Mouse (Mus musculus) spleen, adult 12 weeks (tissue): ENCODE data around the gene Selplg.

Source experiments
- DNase-seq: peaks from one replicate; pipeline ENCODE4 v3.0.0; 2022; ENCODE audit warnings: low spot score

Gene Selplg

DNA sequence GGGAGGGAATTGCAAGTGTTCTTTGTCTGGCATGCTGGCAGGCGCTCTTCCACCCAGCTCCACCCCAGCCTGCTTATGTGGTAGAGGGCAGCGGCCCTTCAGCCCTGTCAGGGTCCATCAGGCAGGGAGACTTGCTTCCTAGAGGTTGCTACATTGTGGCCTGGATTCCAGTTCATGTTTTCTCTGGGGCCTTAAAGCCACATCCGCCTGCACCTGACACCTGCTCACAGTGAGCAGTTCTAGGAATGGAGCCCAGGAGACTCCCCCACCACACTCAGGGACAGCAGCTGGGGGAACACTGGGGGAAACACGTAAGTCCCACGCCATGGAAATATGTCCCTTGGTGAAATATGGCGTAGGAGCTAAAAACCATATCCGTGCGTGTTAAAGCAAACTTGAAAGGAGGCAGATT is at the start of gene Selplg:
Selplg (minus strand) TSS at position 155 of the 412 bp plus-strand sequence.
- DNase-seq: peak; percentile 39

DNA sequence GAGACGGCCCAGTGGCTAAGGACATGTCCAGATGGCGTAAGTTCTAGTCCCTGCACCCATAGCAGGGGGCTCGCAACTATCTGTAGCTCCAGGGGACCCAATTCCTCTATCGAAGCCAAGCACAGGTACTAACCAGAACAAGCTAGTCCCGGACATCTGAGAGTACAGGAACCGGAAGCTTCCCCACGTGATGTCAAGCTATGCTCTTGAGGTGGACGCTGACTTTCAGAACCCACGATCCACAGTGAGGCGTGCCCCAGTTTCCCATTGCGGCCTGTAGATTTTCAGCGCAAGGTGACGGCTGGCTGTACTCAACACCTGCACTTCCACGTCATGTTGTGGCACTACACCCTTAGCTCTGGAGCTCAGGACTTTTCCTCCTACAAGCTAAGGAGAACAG is 48.7 kb upstream of the Selplg start:
- no peak for DNase-seq

DNA sequence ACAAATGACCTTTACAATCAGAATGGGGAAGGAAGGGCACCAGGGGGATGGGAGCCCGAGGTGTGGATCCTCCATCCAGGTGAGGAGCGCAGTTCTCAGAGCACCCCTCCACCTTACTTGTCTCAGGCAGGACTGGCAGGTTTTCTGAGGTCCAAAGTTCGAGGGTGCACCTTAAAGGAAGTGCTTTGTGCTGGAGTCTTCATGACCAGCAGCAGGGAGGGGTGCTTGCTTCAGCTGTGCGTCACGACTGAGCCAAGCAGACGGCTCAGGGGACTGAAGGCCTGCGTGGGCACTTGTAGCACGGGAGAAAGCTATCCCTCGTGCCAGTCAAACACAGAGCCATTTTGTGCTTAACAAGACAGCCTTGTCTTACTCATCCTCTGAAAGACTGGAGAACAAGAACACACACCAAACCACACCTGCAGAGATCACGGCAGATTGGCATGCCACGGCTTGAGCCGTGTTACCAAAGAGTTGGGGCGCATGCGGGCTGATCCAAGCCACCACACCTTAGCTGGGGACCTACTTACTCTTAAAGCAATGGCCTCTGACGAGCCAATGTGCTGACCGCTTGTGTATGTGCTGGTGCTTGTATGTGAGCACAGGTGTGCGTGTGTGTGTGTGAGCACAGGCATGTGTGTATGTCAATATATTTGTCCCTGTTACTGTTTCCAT is 46.6 kb upstream of the Selplg start:
- no peak for DNase-seq

DNA sequence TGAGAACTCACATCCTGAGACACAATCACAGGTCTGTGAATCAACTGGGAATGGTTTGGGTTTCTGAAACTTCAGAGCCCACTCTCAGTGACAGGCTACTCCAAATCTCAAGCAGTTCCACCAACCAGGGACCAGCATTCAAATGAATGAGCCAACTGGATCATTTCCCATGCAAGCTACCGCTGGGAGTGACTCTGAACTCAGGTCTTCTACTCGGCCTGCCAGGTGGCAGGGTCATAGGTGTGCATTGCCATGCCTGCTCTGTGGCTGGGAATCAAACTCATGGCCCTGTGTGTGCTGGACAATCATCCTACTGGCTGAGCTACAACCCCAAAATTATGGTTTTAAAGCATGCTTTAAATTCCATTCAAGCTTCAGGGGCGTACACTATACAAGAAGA is 45.1 kb upstream of the Selplg start:
- no peak for DNase-seq

DNA sequence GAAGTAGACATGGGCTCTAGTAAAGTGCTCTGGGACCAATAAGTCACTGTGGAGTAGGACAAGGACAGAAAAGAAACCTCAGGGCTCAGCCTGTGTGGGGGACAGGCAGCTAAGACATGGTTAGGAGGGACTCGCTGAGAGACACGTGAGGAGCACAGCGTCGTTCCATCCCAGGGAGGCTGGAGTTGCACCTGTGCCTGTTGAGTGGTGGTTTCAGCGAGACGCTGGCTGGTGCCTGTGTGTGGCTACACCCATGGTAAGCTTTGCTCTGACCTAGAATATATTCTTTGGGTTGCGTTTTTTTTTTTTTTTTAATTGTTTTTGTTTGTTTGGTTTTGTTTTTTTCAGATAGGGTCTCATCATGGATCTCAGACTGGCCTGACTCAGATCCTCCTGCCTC is 43.7 kb upstream of the Selplg start:
- DNase-seq: no peak

DNA sequence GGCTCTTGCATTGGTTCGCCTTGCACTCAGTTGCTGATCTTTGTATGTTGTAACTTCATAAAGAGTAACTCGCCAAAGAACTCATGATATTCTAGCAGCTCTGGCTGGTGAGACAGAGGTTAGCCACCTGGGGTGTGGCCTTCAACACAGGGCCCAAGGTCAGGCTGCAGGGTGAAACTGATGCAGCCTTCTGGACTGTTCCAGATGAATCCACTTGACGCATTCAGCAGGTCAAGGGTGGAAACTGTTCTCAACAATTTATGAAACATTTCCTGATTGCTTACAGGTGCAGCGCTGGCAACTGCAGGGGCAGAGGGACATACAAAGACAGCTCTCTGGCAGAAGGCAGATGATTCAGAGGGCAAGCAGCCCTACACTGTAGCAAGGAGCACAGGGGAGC is 43.2 kb upstream of the Selplg start:
- no peak for DNase-seq

DNA sequence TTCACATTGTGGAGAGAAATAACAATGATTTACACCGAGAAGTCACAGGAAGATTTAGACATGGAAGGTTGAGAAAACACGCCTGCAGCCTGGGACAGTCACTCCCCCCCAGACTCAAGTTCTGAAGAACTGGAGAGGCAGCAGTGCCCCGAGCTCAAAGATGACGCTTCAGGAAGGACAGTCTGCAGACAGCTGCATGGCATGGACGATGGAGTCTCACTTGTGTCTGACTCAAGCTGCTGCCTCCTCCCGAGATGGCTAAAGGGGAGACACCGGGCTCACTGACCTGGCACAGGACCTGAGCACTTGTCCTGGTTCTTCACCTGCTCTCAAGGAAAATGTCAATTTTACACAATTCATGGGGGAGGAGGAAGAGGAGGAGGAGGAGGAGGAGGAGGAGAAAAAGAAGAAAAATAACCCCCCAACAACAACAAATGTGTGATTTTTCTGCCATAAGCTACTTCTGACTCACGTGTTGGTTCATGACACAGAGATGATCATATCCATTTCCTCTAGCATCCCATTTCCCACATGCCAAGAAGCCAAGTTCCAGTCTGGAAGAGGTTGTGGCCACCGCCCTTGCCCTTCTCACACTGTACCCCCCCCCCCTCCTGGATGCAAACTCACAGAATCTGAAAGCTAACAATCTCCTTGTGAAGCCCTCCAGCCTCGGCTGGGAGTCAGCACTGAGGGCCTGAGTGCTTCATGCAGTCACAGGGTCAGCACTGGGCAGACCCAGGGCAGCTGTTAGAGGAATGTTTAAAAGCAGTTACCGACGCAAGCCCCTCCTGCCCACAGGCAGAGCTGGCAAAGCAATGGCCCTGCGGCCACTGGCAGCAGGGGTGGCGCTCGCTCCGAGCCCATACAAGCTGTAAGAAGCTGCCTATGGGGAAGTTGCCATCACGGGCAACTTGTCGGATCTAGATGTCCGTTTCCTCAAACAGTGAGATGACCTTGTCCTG is 41.9 kb upstream of the Selplg start:
- DNase-seq: no peak

DNA sequence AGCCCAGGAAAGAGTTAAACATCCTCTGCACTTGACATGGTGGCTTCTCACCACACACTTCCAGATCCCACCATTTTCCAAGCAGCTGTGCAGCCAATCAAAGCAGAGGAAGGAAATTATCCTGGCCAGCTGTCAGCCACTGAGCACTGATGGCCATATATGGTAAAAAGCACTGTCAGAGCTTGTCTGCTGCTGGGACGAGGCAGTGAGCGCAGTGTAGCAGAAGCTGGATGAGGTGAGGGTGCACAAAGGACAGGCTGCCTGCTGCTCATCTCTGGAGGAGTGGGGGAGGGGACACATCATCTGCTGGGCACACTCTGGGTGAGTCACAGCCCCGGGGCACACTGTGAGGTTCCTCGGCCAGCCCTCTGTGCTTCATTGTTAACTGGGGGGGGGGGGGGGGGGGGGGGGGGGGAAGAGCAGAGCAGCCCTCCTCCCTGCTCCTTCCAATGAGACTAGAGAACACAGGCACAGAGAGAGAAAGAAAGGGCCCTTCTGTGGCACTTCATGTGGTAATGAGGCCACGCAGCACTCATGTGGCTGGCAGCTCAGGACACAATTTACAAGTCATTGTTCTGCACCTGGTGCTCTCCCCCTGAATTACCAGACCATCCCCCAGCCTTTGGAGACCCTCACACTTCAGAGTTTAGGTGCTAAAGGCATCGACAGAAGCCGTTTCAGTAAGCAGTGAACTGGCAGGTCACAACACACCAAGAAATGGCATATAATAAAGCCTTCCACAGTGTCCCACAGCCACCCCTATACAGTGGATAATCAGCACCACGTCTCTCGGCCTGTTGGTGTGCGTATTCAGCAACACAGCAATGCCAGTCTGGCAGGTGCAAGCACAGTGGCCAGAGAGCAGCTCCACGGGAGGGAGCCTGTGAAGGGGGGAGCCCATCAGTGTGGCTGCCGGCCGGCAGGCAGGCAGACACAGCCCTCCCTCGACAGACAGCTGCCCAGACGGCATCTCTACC is 40.8 kb upstream of the Selplg start:
- DNase-seq: no peak

DNA sequence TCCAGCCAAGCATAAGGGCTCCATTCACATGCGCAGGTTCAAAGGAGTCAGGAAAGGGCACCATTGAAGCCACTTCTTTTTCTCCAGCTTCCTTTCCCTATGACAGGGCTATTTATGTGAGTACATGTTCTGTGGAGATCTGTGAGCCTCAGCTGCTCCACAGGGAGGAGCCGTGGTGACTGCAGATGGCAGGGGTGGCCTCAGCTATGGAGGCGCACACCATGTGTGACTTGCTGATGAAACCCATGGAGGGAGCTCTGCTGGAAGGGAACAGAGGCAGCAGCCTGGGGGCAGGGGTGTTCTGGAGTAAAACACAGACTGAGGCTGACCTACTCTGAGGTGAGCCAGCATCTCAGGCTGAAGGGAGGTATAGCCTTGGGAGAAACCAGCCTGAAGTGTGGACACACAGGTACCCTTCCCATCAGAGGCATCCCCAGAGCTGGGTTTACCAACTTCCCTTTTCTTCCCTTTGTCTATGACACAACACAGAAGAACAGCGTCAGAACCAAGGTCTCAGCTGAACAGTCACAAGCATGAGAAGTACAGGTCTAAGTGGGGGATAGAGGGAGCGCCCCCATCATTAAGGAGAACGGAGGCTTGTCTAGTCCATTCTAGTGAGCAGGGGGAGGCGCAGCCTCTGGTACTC is 39.6 kb upstream of the Selplg start:
- DNase-seq: no peak

DNA sequence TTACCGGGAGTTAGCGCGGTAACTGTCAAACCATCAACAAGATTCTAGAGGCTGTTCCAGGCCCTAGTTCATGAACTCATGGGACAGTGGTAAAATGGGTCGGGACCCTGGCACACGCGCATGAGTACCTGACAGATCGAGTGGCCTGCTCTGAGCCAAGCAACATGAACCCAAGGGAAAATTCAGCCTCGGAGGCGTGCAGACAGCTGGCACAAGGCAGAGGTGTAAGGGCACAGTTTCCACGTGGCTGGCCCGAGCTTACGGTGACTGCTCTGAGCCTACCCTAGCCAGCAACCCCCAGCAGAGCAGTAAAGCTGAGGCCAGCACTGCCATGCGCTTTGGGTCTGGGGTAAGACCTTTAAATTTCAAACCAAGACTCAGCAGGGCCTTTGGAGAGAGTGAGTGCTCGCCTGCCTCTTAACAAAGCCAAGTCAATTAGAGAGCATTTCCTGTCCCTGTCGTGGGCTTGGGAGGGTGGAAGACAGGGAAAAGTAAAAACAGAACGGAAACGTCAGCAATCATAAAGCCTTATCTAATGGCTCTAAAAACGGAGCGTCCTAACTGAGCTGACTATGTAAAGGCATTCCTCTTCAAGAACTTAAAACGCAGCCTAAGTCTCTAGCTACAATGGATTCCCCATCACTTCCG is 38.1 kb upstream of the Selplg start:
- DNase-seq: no peak

DNA sequence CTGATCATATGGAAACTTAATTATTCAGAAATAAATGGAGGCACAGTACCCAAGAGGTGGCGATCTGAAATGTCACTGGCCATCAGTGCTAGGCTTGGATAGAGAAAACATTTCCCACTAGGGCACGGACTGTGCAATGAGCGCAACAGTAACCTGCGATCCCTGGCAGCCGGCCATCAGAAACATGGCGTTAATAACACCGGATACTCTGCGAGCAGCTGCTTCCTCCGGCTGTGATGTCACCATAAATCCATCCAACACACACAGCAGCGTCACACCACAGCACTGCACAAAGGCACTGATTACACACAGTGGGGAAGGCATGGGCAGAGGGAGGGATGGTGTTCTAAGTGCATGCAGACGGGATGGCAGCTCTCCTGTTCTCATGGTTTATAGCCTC is 36.7 kb upstream of the Selplg start:
- no peak for DNase-seq

DNA sequence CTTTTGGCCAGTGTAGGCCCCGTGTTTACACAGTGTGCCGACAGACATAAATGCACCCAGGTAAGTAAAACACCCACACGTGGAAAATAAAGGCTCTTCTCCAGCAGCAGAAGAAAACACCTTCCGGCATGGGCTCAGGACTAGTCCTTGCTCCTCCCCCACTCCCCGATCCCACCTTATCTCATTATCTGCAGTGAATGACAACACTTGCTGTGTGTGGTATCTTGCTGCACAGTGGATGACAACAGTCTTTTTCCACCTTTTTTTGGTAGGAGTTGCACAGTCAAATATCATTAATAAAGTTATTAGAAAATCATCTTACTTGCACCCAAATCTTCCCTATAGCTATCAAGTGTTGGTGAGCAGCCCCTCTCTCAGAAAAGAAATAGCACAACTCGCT is 32.5 kb upstream of the Selplg start:
- no peak for DNase-seq

DNA sequence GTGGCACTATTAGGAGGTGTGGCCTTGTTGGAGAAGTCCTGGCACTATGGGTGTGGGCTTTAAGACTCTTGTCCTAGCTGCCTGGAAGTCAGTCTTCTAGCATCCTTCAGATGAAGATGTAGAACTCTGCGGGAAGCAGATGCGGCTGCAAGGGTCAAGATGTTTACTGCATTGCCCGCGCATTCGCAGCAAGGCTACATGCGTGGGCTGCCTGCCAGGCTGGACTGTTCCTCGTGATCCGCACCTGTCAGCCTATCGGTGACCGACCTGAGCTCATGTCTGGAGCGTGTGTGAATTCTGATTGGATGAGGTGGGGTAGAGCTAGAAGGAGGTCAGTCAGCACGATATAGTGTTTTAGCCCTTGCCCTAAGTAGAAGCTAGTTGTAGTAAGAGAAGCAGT is 31.6 kb upstream of the Selplg start:
- DNase-seq: no peak

DNA sequence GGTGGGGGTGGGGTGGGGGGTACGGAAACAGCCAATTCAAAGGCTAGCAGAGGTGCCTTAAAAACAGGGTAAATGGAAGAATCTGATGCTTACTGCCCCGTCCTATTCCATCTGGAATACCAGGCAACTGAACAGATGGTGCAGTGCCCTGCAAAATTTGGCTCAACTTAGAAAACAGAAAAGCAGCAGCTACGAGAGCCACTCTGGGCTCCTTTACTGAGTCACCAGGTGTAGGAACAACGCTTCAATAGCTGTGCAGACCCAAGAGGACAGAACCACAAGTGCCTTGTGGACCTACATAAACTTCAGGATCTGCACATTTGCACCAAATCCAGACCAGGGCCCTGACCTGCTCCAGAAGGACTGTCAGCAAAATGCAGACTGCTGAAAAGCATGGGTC is 30.0 kb upstream of the Selplg start:
- no peak for DNase-seq

DNA sequence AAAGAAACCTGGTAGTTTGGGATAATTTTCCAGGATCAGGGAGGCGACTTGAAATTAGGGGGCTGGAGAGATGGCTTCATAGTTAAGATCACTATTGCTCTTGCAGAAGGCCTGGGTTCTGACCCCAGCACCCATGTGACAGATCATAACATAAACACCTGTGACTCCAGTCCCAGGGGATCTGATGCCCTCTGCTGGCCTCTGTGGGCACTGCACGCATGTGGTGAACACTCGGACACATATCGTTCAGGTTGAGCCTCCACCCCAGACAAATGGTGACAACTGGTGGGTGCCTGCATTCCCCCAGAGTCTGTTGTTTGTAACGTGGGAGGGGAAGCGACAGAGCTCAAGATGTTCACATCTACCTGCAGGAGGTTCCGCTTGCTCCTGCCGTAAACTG is 28.9 kb upstream of the Selplg start:
- peak; percentile 31 for DNase-seq

DNA sequence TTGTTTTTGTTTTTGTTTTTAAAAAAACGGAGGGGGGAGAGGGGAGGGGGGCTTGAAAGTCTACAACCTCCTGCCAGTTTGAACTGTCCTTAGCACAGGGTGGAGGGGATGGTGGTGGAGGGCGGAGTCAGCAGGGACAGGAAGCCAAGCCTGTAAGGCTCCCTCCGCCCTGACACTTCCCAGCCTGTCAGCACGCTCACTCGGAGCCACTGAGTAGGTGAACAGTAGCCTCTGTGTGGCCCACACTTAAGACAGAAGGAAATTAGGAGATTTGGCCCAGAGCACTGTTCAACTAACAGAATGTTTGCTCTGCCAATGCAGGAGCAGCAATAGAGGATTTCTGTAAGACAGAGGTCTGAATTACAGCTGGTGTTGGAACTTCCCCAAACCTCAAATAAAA is 26.5 kb upstream of the Selplg start:
- DNase-seq: no peak

DNA sequence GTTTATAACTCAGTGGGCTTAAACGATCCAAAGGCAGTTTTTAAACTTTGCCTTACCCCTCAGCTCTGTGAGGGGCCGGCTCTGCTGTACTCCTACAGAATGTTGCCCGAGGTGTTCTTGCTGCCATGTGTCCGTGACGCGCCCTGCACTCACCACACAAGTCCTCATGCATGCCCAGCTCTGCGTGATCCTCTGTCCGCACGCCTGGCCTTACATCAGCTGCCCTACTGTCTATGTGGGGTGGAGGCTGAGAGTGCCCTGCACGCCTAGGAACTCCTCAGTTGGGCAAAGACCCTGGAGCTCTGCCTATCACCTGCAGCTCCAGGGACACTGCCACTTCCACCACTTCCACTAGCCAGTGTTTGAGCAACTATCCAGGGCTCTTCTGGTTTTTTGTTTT is 26.1 kb upstream of the Selplg start:
- DNase-seq: no peak

DNA sequence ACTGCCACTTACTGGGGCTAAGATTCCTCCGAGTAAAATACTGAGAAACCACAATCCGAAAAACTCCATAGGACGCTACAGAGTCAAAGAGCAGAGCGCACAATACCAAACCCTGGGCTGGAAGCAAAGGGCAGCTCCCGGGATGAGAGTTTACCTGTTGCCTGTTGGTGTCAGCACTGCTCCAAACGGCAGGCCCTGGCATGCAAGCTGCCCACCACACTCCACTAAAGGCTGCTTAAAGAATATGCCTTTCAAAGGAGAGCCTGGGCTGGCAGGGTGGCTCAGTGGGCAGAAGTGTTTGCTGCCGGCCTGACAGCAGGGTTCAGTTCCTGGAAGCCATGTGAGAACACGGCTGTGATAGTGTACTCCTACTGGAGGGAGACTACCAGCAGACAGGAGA is 25.2 kb upstream of the Selplg start:
- no peak for DNase-seq

DNA sequence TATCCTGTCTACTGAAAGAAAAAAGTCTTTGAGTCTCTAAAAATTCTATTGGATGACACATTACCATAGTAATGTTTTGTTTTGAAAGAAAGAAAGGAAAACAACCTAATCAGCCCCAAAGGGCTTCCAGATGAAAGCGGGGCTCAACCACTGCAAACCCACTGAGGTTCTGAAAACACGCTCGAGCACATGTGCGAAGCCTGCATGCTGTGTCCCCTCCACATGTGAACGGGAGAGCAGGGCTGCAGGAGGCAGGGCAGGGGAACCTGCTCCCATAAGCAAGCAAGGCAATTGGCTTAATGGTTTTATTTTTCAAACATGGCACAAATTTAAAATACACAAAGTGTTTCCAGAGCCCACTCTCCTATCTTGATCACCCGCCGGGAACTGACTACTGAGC is 24.2 kb upstream of the Selplg start:
- no peak for DNase-seq

DNA sequence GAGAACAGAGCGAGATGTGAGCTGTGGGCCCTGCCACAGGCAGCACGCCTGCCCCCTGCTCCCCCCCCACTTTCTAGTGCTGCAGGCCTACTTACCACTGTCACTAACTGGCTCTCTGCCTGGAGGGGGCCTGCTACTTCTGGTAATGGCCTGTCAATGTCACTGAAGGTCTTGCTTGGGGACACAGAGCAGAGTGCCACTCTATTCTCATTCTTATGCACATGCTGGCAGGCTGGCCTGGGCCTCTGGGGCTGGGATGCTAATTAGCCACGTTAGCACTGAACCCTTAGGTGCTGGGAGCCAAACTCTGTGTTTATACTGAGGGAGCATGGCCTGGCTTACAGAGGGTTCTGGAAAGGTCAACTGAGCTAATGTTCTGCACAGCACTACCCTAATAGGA is 23.3 kb upstream of the Selplg start:
- DNase-seq: no peak

DNA sequence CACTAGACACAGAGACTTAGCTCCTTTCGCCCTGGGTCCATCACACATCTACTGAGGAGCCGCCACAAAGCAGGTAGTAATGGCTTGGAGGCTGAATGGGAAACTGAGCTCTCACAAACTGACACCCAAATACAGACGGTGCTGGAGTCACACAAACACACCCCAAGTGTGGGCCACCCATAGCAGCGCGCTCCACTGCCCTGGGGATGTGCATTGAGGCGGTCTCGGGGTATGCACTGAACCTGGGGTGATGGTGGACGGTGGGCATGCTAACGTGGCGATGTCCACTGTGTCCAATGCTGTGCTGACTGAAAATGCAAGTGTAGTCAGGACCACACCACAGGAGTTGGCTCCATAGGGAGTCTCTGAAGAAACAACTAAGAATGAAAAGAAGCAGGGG is 22.7 kb upstream of the Selplg start:
- no peak for DNase-seq
